Mouse (Mus musculus) lung, postnatal 36 days (tissue): ENCODE data around the gene Eps15l1.

Source experiments
- DNase-seq: peaks from one replicate; pipeline ENCODE4 v3.0.0; 2022; ENCODE audit warnings: mixed read lengths

The Eps15l1 gene

DNA sequence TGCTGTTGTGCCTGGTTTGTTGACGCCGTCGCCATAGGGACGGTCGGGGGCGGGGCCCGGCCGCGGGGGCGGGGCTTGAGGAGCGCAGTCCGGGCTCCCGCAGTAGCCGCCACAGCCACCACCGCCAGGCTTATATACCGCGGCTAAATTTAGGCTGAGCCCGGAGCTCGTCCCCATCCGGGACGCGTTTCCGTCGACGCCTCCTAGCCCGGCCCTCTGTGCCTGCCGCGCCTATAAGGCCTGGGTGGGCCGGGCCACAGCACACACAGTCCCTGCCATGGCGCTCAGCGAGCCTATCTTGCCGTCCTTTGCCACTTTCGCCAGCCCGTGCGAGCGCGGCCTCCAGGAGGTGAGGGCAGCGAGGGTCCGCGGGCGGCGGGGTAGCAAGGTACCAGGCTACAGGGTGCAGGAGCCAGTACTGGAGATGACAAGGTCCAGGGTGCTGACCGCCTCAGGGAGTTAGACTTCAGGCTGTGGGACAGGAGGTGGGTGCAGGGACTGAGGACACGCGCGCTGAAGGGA, 102.4 kb downstream of the Eps15l1 start, which contains the start of gene Klf2:
Gene Klf2 (plus strand): TSS at position 233 of the 522 bp plus-strand sequence.
- DNase-seq, result peak; percentile 99

DNA sequence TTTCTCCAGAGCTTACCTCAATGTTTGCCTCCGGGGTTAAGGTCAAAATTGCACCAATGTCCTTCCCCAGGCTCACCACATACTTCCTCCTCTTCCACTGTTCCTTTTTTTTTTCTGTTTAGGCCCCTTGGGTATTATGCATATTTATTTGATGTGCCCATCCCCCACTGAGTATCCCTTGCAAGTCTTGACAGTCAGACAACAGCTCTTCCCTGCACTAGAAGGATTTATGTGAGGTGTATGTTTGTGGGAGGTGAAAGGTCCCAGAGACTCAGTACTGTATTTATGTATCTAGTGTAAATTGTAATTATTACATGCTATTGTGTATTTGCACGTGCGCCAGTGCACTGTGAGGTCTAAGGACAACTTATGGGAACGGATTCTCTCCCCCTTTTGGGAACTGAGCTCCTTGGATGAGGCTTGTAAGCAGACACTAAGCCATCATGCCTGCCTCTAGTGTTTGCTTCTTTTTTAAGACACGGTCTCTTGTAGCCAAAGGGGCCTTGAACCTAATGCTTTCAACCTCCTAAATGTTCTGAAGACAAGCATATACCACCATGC, 103.4 kb downstream of the Eps15l1 start:
- peak; percentile 69 for DNase-seq

DNA sequence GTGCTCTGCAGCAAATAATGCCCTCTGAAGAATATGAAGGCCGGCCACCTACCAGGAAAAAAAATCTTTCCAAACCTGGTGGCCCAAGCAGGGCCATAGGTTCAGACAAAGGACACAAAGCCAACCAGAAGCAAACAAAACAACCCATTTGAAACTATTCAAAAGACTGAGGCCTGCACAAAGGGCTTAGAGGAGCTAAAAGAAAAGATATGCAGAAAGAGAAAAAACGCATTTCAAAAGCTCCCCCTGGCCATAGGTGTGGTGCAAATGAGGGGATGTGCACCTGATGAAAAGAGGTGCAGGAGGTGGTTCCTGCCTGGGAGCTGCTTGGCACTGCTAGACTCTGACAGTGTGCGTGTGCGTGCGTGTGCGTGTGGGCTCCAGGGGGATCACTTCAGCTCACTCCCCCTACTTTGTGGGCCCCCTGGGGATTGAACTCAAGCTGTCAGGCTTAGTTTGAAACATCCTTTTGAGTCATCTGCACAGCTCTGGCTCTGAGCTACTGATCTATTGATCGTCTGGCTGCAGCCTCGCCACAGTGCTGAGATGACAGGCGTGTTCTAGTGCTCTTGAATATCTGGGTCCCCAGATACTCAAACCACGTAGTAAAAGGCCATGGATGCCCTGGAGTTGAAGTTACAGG, 105.1 kb downstream of the Eps15l1 start:
- DNase-seq, result no peak

DNA sequence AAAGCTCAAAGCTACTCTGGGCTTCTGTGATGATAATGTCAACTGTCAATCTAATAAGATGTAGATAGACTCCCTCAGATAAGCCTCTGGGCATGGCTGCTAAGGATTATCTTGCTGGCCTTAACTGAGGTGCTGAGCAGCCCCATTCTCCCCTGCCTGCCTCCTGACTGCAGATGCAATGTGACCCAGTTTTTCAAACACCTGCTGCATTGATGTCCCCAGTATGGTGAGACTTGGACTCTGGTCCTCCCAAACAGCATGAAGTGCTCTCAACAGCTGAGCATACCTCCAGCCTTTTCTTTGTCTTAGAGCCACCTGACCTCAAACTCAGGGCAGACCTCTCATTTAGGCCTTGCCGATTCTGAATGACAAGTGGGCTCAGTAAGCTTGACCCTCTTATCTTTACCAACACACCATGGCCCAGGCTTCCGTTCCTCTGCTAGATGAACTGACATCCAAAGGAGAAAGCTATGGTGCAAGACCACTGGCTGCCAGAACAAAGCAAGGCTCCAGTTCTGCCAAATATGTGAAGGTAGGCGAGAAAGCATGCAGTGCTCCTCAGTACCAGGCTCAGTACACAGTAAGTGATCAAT, 108.2 kb downstream of the Eps15l1 start:
- no peak for DNase-seq

DNA sequence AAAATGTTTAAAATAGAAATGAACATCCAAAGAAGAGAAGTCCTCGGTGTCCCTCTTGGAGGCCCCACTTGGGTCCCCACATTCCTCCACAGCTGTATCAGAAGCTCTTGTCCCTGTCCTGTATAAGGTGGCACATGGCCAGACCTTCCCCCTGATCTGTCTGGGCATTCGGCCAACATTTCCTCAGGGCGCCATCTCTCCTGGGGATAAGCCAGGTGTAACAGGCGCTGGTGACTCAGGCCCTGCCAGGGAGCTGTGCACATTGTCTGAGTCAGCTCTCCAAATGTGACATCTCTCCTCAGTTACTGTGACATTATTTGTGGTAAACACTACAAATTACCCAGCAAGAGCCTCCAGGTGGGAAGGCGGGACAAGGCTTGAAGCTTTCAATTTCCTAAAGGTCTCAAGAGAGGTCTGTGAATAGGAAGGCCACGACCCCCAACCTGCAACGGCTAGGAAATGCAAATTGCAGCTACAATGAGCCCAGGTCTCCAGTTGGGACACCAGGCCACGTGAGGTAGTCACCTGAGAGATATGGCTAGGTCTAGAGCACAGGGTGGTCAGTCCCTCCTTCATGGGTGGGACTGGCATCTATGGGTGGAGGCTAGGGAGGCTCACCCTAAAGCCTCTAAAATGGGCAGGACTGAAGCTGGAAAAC, 110.3 kb downstream of the Eps15l1 start:
- peak; percentile 69 for DNase-seq

DNA sequence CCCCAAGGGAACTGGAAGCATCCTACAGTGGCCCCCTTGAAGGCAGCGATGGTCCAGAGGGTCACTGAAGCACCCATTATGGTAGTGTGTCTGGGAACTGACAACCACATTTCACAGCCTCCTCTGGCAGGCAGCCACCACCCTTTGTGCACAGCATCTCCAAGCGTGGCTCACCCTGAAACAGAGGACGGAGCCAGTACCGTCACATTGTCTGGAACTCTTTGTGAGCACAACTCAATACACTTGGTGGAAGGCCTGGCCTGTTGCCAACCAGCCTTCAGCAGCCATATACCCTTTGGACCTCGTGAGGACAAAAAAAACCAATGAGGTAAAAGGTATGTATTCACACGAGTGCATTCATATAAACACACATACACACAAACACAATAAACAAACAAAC, 113.0 kb downstream of the Eps15l1 start:
- peak; percentile 69 for DNase-seq

DNA sequence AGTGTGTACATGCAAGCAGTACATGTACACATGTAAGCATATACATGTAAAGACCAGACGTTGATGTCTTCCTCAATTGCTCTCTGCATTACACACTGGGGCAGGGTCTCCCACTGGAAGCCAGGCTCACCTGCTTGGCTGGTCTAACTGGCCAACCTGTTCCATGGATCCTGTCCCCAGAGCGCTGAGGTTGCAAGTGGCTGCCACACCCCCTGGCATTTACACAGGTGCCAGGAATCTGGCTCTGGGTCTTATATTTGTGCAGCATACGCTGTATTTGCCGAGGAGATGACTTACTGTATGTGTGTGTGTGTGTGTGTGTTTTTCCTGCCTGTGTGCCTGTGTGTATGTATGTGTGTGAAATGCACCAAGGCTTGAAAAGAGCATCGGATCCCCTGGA, 114.3 kb downstream of the Eps15l1 start:
- peak; percentile 30 for DNase-seq

DNA sequence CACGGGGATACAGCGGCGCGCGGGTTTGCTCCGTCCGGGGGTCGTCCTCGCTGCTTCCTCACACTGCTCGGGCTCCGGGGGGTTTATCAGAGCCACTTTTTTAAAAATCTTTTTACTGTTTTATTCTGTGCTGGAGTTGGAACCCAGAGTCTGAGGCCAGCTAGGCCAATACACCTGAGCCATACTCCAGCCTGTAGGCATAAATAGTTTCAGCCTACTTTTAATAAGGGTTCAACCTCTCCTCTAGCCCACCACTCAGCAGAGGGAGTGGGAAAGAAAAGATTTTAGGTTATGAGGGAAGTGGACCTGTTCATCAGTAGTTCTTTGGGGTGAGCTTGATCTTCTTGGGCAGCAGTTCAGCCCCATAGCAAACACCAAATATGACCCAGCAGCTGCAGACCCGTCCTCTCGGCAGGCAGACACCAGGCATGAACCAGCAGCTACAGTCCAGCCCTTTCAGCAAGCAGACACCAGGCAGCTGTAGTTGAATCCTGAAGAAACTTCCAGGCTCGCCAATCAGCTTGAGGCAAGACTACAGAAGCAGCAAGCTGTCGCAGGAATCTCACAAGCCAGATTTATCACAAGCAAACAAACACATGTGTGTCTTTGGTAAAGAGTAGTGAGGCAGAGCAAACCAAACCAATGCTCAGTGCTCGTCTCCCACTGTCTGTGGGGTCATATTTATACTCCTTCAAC, 115.9 kb downstream of the Eps15l1 start, which contains the start of gene Gm10282:
Gene Gm10282 (minus strand): TSS at position 51 of the 696 bp plus-strand sequence.
- no peak for DNase-seq

DNA sequence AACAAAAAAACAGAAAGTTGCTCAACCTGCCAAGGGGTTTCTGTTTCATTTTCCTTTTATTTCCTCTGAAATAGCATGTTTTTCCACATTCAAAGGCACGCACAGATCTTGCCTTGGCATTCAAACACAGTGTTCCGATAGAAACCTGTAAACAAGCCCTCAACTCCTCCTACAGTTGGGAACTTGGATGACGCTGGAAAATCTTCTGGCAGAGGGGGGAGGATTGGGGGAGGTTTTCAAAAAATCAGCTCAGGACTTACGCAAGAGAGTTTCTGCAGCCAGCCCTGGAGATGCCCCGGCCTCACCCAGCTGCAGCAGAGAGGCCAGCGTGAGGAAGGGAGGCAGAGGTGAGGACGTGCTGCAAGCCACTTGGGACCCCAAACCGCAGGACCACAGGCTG, 117.6 kb downstream of the Eps15l1 start:
- DNase-seq, result peak; percentile 90

DNA sequence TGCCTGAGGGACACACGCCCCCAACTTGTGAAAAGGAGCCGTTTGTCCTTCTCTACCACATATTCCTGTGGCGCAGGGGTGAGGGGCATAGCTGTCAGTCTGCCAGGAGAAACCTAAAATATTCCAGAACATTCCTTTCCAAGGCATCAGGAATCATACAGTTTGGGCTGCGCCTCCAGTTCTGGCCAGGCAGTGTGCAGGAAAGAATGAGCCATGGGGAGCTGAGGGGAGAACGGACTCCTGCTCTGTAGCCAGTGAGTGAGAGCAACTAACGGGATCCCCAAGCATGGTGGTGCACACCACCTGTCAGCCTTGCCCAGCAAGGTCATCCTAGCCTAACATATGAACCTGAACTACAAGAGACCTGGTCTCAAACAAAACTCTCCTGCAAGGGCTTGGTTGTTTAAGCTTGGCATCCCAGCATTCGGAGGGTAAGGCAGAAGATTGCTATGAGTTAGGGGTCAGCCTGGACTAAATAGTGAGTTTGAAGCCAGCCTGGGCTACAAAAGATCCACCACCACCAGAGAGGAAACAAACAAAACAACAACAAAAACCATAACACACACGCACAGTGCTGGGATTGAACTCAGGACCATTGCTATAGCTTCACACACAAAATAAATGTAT, 118.2 kb downstream of the Eps15l1 start:
- peak; percentile 23 for DNase-seq

DNA sequence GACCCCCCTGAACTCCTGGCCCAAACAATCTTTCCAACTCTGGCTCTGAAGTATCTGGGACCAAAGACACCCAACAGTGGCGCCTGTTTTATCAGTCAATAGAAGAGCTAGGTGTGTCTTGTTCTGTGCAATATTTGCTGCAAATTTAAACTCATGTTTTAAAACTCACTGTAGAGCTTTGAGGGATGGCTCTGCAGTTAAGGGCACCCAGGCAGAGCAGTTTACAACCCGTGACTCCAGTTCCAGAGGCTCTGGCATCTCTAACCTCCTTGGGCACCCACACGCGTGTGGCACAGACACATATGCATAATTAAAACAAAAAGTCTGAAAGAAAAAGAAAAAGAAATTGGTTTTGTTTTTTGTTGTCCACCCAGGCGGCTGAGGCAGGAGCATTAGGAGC, 119.8 kb downstream of the Eps15l1 start:
- DNase-seq, result no peak

DNA sequence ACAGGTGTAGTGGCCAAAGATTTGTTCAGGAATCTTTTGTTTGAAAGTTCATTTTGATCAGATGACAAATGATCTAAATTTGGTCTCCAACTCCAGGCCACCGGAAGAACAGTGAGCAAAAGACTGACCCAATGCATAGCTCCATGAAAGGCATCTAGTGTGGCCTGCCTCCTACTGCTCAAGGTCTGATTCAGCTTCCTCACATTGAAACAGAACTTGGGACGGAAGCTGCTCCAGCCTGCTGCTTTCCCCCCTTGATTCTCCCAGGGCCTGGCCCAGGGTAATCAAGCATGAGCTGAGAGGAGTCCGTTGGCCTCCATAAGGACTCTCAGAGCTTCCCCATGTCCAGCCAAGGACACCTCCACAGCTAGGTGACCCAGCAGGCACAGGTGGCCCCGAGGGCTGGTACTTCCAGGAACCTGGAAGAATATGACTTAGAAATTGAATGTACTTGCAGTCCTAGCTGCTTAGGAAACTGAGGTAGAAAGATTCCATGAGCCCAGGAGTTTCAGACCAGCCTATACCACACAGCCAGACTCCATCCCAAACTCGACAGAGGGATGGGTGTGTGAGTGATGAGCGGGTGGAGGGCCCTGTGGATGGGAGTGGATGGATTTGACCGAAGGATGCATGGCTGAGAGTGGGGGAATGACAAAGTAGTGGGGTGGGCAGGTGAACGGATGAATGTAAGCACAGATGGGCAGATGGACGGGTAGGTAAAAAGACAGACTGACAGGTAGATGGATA, 120.4 kb downstream of the Eps15l1 start:
- DNase-seq, result no peak

DNA sequence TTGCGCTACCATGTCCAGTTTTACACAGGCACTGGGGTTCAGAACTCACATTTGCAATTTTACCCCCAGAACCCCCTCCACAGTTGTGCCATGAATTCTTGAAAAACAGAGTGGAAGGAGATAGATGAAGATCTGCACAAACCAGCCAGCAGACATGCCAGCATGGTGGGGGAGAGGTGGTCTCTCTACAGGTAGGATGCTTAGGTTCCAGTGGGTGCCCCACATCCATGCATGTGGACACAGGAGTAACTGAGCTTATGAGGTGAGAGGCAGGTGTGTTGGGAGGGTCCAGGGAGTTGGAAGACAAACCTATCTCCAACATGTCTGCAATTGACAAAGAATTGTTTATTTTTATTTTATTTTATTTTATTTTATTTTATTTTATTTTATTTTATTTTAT, 122.3 kb downstream of the Eps15l1 start:
- DNase-seq, result no peak

DNA sequence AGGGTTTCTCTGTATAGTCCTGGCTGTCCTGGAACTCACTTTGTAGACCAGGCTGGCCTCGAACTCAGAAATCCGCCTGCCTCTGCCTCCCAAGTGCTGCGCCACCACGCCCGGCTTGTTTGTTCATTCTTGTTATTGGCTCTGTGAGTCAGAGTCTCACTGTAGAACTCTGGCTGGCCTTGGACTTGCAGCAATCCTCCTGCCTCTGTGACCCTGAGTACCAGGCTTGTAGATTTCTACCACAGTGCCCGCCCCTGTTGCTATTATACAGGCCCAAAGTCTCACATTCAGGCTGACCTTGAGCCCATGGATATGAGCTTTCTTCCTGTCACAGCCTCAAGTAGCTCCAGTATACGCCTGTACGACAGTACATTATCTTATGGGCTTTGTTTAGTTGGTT, 124.7 kb downstream of the Eps15l1 start:
- peak; percentile 15 for DNase-seq

DNA sequence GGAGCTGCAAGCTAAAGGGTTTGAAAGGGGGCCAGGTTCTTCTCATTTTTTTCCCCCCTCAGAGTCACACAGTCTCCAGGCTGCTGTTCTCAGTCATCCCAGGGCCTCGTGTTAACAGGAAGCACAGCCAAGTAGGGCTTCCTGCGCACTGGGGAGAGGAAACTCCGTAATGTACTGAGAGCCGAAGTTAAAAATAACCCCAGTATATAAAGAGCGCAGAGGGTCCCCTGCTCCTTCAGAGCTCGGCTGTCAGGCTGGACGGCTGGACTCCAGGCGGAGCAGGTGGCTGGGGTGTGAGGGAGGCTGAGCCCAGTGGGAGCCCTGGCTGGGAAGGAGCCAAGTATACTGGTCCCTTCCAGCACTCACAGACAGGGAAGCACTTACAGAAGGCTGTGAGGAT, 125.6 kb downstream of the Eps15l1 start:
- DNase-seq, result peak; percentile 93

DNA sequence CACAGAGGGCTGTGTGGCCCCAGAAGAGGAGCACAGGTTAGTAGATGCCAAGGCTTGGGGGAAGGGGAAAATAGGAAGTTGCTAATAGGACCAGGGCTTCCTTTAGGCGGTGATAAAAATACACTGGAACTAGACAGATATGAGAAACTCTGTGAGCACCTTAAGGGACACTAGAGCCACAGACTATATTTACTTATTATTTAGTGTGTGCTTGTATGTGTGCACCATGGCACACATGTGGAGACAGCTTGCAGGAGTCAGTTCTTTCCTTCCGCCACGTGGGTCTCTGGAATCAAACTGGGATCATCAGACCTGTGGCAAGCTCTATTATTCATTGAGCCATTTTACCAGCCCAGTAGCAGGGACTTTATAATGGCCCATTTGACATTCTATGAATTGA, 126.1 kb downstream of the Eps15l1 start:
- peak; percentile 40 for DNase-seq

DNA sequence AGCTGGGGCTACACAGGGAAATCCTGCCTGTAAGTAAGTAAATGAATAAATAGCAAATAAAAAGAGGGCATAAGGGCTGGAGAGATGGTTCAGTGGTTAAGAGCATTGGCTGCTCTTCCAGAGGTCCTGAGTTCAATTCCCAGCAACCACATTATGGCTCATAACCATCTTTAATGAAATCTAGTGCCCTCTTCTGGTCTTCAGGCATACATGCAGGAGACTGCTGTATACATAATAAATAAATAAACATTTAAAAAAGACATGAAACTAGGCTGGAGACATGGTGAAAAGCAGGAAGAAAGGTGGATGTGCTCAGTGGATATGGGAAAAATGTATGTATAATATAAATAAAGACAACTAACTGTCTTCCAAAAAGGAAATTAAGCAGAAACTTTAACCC, 128.0 kb downstream of the Eps15l1 start:
- DNase-seq, result no peak

DNA sequence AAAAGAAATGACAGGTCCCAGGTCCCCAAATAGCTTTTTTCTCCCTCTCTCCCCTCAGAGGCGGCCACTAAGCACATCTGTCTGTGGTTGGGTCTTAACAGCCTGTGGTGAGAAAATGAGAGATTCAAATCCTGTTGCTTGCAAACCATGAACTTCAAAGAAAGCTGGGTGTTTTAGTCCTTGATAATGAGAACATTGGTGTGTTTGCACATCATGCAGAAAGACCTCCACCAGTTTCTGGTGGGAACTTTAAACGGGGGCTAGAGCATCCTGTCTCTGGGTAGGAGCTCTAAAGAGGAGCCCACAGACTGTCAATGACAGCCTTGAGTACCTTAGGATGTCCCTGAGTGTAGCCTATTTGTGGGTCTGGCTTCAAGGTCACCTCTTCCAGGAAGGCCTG, 130.2 kb downstream of the Eps15l1 start:
- DNase-seq, result no peak
